Mouse (Mus musculus) large intestine, adult 2 months (tissue): ENCODE measurements around the gene C8g. TPM values are rescaled to one million over a fixed set of nuclear protein-coding genes. Genes with fewer than 3 reads are reported as not detected.

Experiments
- DNase-seq: peaks from one replicate; pipeline ENCODE4 v3.0.0-alpha.2; 2012; ENCODE audit warnings: low read depth, low spot score
- WGBS: fragments of 180-500 bp; shearing (Covaris S2); methylation state at CpG from one replicate; pipeline ENCODE4 v1.1.7; 2018; 5-methylcytosine and 5-hydroxymethylcytosine counted together
- polyA plus RNA-seq: library from polyadenylated mRNA; depleted of rRNA; stranded (reverse); fragments of >200 nt; gene quantifications from 2 replicates; pipeline ENCODE4 v1.2.3, GENCODE M21; 2012

Gene C8g
- polyA plus RNA-seq, 1 experiment = 2.1 TPM

- no peak for DNase-seq
- WGBS = 48% methylated on average over 3 of the region's 3 CpGs
Measured at GRCm38 (mm10) chr2:25502726-25503125, 1.2 kb upstream of the C8g start.

DNA sequence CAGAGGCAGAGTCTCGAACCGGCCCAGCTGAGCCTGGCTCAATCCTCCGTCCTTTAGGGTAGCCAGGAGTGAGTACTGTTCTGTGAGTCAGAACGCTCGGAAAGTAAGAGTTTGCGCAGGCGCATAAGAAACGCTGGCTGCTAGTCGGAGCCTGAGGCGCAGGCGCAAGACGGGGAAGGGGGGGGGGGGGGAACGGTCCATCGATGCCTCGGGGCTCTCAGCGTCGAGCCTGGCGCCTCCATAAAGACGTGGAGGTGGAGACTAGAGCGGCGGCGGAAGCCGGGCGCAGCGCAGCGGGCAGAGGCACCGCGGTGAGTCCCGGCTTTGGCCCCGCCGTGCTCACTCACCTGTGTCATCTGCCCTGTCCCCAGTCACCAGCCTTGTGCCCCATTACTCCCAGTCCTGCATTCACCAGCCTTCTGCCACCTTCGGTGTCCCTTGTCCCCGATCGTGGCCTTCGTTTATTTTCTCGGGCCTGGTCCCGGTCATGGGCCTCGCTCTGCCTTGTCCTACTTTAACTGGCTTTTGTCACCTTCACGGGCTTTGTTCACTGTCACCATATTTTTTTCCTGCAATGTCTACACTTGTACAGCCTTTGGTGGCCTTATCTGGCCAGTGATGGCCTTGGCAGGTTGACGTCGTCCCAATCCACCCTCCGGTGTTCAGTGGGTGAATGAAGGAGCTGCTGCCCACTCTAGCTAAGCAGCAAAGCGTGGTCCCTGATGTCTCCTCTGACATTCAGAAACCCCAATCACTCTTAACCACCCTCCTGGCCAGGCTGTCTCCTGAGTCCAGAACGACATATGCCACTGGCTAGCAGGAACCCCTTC is 728 bp downstream of the C8g start, which contains the start of gene Fbxw5:
Gene Fbxw5, plus strand, starts transcription at position 175 of the 830 bp plus-strand sequence.
- under 1% methylated on average over 39 of the region's 44 CpGs for WGBS
- DNase-seq = peak; percentile 84

- no peak for DNase-seq
- 59% methylated on average over 6 of the region's 6 CpGs for WGBS
Measured at GRCm38 (mm10) chr2:25500071-25500575, 1.4 kb downstream of the C8g start.

GRCm38 (mm10) chr2:25498622-25499478 is 2.7 kb downstream of the C8g start:
- 78% methylated on average over 15 of the region's 15 CpGs for WGBS
- no peak for DNase-seq

DNA sequence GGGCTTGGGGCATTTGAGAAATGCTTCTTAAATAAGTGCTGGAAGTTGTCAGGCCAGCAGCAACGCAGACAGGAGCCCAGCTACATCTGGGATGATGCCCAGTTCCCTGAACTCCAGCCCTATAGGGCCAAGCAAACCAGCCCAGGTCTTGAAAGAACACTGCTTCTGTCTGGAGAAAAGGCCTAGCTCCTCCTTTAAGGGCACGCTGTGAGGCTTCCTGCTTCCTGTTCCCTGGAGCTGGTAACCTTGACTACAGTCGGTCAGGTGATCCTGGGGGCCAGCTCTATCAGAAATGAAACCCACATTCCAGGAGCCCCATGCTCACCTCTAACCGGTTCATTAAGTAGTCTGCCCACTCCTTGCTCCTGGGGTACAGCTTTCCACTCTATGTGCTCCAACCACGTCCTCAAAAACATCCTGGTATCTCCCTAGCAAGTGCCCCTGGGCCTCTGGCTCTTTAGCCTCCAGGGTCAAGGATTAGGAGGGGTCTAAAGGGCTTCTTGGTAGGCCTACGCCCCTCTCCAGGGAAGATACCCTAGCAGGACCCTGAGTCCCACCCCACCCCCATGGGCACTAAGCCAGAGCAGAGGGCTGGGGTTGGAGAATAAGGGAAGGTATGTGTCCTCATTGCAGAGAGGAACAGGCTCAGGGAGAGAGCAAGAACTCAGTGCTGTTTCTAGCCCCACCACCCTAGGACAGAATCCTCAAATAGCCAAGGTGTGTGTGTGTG is 3.5 kb downstream of the C8g start:
- no peak for DNase-seq
- 55% methylated on average over 6 of the region's 6 CpGs for WGBS

DNA sequence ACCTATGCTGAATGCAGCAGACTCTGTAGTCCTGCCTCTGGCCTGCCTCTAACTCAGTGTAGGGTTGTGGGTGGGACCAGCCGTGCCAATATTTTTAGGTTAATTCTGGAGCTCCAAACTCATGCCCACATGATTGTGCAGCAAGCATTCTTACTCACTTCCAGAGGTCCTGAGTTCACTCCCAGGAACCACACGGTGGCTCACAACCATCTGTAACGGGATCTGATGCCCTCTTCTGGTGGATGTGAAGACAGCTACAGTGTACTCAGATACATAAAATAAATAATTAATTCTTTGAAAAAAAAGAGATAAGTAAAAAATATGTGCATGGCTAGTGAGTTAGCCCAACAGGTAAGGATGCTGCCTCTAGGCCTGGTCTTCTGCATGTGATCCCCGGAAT is 5.1 kb downstream of the C8g start:
- no peak for DNase-seq
- WGBS = 42% methylated on average over 4 of the region's 4 CpGs

DNA sequence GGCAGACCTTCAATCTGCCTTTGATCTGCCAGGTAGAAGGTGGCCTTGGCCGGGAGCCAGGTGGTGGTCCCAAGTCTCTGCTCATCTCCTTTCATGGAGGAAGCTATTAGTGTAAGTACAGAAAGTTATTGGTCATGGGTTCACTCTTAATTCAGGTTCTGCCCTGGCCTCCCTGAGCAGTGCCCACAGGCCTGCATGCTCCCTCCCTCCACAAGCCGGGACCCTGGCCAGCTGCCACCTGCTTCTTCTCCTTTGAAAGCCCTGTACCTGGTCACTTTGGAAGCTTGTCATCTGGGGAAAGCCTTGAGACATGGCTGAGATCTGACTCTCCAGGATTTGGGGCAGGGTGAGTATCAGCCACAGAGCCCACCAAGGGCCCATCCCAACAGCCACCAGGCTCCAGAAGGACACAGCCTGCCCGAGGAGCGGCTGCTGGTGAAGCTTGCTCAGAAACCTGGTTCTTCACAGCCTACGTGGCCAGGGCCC is 8.0 kb downstream of the C8g start, which contains the start of gene Lcn12:
Gene Lcn12, minus strand, starts transcription at position 436 of the 486 bp plus-strand sequence.
- no peak for DNase-seq
- WGBS = 82% methylated on average over 5 of the region's 5 CpGs

DNA sequence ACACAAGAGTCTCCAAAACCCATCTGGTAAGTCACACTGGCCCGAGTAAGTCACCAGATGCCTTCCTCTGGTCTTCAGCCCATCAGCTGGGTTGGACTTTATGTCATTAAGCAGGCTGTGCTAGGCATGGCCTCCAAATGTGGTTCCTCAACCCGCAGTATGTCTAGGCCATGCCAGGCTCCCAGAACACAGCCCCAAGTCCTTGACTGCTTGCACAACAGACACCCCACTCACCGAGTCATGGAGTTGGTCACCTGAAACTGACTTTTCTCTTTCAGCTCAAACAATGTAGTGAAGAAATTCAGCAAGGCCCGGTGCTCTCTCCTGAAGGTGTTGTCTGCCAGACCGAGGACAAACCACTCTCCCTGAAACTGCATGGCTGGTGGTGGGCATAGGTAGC is 8.5 kb downstream of the C8g start:
- WGBS = 88% methylated on average over 5 of the region's 5 CpGs
- no peak for DNase-seq

- WGBS = 68% methylated on average over 7 of the region's 7 CpGs
- no peak for DNase-seq
Measured at GRCm38 (mm10) chr2:25488671-25489068, 12.8 kb downstream of the C8g start.

- 56% methylated on average over 6 of the region's 6 CpGs for WGBS
- no peak for DNase-seq
Measured at GRCm38 (mm10) chr2:25487965-25488670, 13.4 kb downstream of the C8g start.

DNA sequence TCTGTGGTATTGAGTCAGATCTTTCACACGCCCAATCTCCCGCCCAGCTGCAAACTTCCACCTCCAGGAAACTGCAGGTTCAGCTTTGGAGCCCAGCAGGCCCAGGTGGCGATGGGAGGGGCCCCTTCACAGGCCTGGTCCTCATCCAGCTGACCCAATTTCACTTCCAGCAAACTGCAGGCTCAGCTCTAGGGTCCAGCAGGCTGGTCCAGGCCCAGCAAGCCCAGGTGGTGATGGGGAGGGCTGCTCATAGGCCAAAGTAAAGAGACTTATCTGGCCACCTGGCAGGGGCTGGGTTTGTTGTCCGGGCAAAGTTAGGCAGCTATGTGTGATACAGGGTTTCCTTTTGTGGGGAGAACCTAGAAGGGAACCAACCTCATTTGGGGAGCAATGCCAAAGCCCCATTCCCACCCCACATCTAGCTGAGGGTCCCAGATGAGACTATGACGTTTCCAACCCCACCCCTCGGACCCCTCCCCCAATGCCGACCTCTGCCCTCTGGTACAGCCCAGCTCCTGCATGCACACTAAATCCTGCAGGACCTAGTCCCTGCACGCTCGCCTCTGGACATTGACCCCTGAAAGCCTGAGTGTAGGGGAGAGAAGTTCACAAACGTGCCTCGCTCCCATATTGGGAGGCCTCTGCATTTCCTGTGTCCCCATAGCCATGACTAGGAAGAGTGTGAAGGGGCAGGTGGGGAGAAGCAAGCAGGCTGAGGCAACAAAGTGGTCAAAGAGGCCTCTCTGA is 16.4 kb downstream of the C8g start:
- DNase-seq = no peak
- 30% methylated on average over 11 of the region's 11 CpGs for WGBS

GRCm38 (mm10) chr2:25482969-25483368 is 18.6 kb downstream of the C8g start:
- 26% methylated on average over 7 of the region's 7 CpGs for WGBS
- DNase-seq = no peak

DNA sequence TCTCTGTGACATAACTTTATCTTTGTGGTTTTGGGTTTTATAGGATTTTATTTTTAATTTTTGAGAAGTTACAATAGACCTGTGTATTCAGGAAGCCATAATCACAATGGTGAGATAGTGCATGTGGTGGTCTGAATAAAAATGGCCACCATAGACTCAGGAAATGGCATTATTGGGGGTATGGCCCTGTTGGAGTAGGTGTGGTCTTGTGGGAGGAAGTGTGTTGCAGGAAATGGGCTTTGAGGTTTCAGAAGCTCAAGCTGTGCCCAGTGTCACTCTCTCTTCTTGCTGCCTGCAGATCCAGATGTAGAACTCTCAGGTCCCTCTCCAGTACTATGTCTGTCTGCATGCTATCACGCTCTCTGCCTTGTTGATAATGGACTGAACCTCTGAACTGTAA is 21.0 kb downstream of the C8g start:
- 92% methylated on average over 1 of the region's 1 CpGs for WGBS
- DNase-seq = no peak

DNA sequence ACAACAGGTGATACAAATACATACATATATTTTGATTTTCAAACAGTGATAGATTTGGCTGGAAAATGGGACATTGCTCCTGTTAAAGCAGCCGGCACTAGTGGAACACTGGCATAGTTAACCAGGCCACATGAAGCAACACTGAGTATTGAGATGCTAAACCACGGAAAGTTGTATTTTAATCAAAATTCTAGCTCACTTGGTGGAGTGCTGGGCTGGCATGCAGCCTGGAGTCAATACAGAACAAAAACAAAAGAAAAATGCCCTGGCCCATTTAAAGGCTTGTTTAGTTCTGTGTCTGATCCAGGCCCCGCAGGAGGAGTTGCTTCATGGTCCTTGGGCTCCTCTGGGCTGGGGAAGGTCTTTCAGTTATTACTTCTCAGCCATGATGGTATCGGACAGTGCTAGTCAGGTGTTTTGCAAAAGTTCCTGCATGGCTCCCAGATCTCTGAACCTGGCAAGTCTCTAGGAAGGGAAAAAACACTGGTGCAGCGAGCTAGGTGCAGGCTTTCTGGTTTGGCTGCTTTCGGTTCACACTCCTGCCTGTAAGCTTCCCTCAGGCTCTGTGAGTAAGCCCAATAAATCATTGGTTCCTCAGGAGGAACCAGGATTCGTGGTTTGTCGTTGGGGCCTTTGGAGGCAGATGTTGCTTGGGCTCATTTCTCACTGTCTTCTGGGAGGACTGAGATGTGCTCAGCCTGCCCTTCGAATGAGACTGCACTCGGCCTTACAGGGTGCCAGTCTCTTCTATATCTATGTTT is 21.8 kb downstream of the C8g start:
- DNase-seq = no peak
- WGBS = 51% methylated on average over 10 of the region's 10 CpGs

- WGBS = 95% methylated on average over 3 of the region's 3 CpGs
- DNase-seq = no peak
Measured at GRCm38 (mm10) chr2:25477967-25478675, 23.4 kb downstream of the C8g start.

GRCm38 (mm10) chr2:25477541-25477940 is 24.0 kb downstream of the C8g start:
- DNase-seq = no peak
- 88% methylated on average over 8 of the region's 8 CpGs for WGBS

DNA sequence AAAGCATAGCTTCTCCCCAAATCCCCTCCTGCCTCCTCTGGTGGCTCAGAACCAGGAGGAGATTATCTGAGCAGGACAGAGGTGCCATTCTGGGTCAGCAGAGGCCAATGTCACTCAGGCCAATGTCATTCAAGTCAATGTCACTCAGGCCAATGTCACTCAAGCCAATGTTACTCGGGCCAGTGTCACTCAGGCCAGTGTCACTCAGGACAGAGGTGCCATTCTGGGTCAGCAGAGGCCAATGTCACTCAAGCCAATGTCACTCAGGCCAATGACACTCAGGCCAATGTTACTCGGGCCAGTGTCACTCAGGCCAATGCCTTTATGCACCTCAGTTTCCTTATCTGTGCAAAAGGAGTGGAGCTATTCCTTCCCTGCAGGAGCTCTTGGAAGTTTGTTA is 29.0 kb downstream of the C8g start:
- DNase-seq = no peak
- WGBS = 79% methylated on average over 2 of the region's 2 CpGs
